Mouse (Mus musculus): ENCODE data around the gene Cdk17. TPM values are rescaled to one million over a fixed set of nuclear protein-coding genes. Genes with fewer than 3 reads are reported as not detected.

Cdk17 gene
- polyA plus RNA-seq, 2 experiments from 2014 or later = 42.2 to 62.3 TPM

GRCm38 (mm10) chr10:93231490-93231889 lies 70.8 kb downstream of the Cdk17 start:
- ATAC-seq = no peak

- ATAC-seq = no peak
These were observed 71.2 kb downstream of the Cdk17 start for GRCm38 (mm10) chr10:93231893-93232292.

DNA sequence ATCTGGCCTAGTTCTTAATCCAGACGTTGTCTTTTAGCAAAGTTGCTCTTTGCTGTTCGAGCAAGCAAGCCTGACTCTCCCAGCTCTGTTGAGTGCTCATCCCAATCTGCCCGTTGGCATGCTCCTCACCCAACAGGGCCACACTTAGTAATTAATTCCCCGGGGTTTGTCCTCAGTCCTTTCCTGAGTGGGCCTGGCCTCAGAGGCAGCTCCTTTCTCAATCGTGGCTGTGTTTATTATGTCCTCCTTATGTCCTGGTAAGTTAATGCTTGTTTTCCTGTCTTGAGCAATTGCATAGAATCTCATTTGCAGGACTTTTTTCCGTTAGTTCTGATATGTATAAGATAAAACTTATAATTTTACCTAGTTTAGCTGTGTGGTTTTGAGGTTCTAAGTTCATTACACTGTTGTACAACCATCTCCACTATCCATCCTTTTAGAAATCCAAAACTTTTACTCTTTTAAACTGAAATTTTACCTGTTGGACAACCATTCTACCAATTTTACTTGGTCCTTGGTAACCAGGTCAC lies 73.1 kb downstream of the Cdk17 start:
- no peak for ATAC-seq

DNA sequence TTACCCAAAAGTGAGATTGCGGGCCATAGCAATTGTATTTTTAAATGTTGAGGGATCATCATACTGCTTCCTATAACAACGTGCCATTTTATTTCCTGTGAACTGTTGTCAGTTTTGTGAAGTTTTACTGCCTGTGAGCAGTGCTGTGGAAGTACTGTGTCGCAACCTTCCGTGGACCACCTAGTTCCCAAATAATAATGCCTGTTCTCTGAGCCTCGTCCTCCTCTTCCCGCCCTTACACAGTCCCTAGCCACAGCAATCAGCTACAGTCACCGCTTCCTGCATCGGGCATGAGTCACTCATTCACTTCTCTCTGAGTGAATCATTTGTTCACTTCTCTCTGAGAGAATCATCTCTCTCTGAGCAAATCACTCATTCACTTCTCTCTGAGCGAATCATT lies 74.0 kb downstream of the Cdk17 start:
- ATAC-seq = no peak

DNA sequence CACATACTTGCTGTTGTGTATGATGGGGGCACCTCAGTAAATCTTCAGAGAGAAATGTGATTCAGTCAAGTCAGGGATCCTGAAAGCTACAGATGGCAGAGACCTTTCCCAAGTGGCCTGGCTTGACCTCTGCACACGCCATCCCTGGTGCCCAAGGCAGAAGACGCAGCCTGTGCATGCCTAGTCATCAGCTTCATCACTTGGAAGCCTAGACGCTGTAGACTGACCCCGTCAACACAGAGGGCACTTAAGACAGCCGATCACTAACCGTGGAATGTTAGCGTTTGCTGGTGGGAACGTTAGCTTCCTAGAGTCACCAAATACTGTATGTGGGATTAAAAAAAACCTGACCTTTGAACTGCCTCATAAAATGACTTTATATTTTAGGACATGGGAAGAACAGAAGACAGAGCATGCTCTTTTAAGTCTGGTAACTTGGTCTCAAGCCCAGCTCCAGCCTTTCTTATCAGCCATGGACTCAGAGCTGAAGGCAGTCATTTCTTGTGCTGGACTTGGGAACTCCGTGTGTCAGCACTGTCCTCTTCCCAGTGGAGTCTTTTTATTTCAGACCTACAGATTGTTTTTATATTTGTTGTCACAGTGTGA lies 78.6 kb downstream of the Cdk17 start:
- ATAC-seq = no peak

DNA sequence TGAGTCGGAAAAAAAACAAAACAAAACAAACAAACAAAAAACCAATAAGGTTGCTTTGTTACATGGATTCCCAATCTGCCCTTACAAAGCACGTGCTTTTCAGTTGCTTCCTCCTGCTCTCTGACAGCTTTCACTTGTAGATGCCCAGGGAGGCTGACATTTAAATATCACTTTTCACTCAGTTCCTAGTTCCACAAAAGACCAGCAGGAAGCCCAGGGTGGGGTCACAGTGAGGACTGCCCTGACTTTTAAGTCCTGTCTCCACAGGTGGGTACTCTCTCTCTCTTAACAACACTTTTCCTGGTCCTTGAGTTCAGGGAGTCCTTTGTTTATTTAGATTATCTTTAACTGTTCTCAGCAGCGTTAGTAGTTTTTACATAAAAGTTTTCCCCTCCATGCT lies 81.5 kb downstream of the Cdk17 start:
- peak; percentile 23 for ATAC-seq

GRCm38 (mm10) chr10:93242861-93243260 lies 82.2 kb downstream of the Cdk17 start:
- ATAC-seq = peak; percentile 53

DNA sequence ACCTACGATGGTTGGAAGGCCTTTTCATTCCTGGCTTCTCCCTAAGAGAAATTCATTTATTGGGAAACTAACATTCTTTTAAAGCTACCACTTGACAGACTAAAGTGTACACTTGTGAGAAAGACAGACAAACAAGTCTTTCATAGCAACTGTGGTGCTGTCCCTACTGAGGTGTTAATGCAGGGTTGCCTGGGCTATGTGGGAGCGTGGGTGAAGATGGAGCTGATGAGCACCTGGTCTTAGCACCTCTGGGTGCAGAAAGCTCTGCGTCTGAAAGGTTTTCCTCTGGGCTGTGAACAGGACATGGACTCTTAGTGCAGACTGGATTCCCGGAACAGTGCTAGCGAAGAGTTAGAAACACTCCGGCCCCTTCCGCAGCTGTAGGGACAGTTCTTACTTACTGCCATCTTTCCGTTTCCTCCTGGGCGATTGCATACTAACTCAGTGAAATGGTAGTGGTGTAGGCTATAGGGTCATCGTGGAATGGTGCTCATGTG lies 83.6 kb downstream of the Cdk17 start:
- peak; percentile 70 for ATAC-seq

- no peak for ATAC-seq
These were observed 85.7 kb downstream of the Cdk17 start for GRCm38 (mm10) chr10:93246185-93246920.

GRCm38 (mm10) chr10:93247422-93247821 lies 86.7 kb downstream of the Cdk17 start:
- no peak for ATAC-seq

DNA sequence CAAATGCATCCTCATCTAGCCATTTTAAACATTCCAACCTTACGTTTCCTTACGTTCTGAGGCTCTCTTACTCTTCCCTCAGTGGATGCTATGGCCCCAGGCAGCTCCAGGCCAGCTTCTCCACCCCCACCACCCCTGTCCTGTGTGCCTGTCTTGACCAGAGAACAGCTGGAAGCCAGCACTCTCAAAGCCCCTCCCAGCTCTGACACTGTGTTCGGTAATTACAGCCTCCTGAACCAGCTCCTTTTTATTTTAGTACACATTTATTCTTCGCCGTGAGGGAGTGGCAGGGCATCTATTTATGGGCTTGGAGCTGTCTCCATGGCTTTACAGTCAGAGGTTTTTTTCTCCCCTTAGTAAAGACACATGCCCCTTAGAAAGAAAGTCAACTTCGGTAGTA lies 87.2 kb downstream of the Cdk17 start:
- ATAC-seq = no peak

GRCm38 (mm10) chr10:93248416-93248815 lies 87.7 kb downstream of the Cdk17 start:
- ATAC-seq = no peak

DNA sequence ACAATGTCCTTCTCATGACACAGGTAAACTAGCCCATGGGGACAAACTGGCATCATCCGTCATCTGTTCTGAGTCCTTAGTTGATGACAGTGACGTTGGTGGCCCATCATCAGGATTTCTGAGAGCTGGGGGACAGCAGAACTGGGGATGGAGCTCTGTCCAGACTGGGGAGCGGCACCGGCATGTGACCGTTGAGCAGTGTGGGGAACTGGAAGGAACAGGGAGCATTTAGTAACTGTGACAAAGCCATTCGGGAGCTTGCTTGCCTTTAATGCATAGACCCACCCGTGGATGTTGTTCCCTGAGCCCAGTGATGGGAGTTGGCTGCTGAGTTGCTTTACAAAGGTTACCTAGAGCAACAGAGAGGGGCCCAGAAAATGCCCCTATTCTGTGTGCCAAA lies 89.2 kb downstream of the Cdk17 start:
- ATAC-seq = no peak

DNA sequence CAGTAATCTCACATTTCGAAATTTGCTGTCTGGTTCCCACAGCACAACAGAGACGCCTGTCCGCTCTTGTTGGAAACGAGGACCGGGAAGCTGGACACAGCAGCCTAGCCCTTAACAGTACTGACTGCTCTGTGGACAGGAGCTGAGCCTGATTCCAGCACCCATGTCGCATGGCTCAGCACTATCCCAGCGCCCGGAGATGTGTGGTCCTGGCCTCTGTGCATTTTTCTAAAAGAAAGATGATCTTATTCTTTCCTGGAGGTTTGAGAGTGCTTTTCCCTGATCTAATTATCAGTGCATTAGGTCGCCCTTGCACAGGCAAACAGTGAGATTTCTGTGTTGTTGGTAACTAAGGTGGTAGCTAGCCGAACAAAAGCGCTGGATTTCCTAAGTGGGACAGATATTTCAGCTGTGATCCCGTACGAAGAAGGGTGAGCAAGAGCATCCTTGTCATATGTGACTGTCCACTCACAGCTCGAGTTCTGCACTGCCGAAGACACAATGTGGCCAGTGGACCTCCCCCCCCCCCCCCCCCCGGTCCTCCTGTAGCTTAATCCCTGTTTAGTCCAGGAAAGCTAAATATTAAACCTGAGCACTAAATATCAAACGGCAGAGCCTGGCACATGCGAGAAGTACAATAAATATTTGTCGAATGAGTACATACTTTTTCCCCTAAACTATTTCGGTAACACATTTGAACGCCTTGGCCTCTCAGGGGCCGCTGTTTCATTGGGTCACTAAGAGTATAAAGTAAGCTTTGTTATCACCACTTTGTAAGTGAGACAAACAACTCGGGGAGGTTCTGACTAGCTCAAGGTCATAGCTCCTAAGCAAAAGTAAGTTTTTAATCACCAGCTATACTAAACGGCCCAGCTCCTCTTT lies 90.0 kb downstream of the Cdk17 start:
- no peak for ATAC-seq

- ATAC-seq = no peak
These were observed 90.8 kb downstream of the Cdk17 start for GRCm38 (mm10) chr10:93251426-93251825.

GRCm38 (mm10) chr10:93252661-93253060 lies 92.0 kb downstream of the Cdk17 start:
- no peak for ATAC-seq

- ATAC-seq = no peak
These were observed 92.5 kb downstream of the Cdk17 start for GRCm38 (mm10) chr10:93253156-93253555.

GRCm38 (mm10) chr10:93255294-93255693 lies 94.6 kb downstream of the Cdk17 start:
- no peak for ATAC-seq

GRCm38 (mm10) chr10:93259826-93260225 lies 99.2 kb downstream of the Cdk17 start:
- no peak for ATAC-seq

GRCm38 (mm10) chr10:93261132-93261980 lies 100.7 kb downstream of the Cdk17 start:
- peak; percentile 61 for ATAC-seq

- ATAC-seq = peak; percentile 53
These were observed 101.4 kb downstream of the Cdk17 start for GRCm38 (mm10) chr10:93261981-93262499.

DNA sequence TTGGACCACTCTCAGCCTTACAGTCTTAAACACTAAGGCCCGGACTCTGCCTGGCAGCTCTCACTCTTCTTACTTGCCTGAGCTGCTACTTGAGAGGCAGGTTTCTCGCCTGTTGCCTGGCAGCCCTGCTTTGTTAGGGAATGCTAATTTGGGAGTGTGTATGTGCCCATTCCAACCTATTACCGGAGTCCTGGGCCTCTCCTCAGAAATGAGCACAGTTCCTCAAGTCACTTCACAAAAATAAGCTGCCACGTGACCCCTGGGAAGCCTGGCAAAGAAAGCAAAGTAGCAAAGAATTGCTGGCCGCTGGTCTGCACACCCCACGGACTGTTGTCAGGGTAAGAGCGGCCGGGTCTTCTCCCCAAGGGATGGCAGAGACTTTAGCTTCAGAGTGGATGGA lies 102.8 kb downstream of the Cdk17 start:
- no peak for ATAC-seq

All from CD4-positive, CD25-positive, alpha-beta regulatory T cell, adult 4 months (primary cell).